Mouse (Mus musculus): ENCODE measurements around the gene Apobec3.

Apobec3 gene

GRCm38 (mm10) chr15:79950250-79951025 is 59.0 kb downstream of the Apobec3 start:
- peak; percentile 72 to 78 for DNase-seq (ENCODE audit: low spot score in 2 of 2)

- no peak for DNase-seq (ENCODE audit: low spot score in 2 of 2)
Measured at GRCm38 (mm10) chr15:79951226-79951625, 59.8 kb downstream of the Apobec3 start.

DNA sequence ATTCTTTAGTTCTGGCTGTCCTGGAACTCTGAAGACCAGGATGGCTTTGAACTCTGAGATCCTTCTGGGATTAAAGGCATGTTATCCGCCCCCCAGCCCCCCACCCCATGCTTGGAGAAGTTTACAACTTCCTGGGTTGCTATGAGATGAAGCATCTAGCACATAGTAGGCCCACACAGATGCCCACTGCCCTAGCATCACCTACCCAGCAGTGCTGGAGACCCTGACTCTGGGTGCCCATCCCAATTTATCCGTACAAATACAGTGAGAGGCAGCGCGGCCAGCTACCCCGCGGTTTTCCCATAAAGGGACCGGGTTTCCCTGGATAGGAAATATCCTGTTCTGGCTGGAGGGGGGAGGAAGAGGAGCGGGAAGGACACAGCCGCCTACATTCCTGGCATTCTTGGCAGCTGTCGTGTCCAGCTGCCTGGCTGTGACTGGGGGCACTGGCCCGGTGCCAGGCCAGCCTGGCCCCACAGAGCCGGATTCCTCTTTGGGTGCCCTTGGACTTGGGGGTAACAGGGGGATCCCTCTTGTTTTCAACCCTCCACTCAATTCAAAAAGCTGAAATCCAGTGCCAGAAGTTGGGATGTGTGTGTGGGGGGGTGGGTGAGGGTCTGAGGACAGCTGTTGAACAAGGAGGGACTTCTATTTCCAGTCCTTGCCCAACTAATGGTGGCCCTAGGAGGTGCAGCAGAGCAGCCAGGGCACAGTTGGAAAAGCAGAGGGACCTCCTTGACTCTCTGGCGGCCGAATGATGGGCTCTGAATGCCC is 60.5 kb downstream of the Apobec3 start:
- no peak for DNase-seq (ENCODE audit: low spot score in 2 of 2)

GRCm38 (mm10) chr15:79952504-79953231 is 61.2 kb downstream of the Apobec3 start:
- DNase-seq (ENCODE audit: low spot score in 2 of 2) = no peak

GRCm38 (mm10) chr15:79953470-79953869 is 62.0 kb downstream of the Apobec3 start:
- DNase-seq (ENCODE audit: low spot score in 2 of 2) = no peak

DNA sequence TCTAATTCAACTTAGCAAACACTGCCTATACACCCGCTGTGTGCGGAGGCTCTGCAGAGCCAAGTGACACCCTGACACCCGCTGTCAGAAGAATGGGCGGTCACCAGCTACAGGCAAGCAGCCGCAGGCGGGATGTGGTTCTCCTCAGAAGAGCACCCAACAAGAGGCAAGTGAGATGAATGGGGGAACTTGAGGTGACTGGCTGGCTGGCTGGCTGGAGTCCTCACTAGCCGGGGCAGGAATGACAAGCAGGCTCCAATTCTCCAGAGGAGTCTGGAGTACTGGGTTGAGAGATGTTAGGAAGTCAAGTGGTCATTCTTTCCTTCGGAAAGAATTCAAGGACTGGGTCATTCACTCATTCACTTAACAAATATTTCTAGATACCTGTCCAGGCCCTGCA is 65.1 kb downstream of the Apobec3 start:
- no peak for DNase-seq (ENCODE audit: low spot score in 2 of 2)

GRCm38 (mm10) chr15:79958418-79958817 is 67.0 kb downstream of the Apobec3 start:
- no peak for DNase-seq (ENCODE audit: low spot score in 2 of 2)

DNA sequence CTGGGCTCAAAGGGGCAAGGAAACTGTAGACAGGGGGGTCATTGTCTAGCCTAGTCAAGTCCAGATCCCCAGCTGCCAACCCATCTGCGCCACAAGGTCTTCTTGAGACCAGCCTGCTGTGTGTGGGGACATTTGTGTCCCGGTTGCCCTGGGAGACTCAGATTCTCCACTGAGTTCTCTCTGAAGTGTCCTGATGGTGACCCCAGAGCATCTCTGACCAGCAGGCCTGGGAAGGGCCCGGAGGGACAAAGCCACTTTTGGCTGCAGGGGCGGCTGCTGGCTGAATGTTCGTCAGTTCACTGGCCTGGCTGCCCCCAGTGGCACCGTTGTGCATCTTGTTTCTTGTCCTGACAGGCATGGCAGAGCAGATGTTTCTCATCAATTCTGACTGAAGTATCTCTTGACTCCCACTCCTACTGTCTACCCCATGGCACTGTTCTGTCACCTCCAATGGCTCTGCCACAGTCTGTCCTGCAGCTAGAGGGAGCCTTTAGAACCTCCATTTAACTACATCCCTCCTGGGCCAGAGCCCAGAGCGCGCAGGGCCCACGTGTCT is 70.0 kb downstream of the Apobec3 start:
- DNase-seq (ENCODE audit: low spot score in 2 of 2) = peak; percentile 45 to 60

DNA sequence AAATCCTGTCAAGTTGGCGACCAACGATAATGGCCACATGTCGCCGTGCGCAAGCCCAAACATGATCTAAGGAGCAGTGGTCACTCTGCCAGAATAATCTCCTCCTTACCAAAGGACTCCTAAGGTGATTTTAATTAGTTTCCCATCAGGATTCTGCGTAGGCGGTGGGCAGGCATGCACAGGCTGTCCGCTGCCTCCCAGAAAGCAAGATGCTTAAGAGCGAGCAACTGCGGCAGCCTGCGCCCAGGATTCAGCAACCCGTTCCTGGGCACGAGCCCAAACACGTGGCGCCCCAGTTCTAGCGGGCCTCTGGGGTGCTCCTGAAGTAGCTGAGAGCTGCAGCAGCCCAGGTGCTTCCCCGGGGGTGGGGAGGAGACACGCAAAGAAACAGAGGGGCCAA is 71.2 kb downstream of the Apobec3 start:
- DNase-seq (ENCODE audit: low spot score in 2 of 2) = peak; percentile 56 to 61

DNA sequence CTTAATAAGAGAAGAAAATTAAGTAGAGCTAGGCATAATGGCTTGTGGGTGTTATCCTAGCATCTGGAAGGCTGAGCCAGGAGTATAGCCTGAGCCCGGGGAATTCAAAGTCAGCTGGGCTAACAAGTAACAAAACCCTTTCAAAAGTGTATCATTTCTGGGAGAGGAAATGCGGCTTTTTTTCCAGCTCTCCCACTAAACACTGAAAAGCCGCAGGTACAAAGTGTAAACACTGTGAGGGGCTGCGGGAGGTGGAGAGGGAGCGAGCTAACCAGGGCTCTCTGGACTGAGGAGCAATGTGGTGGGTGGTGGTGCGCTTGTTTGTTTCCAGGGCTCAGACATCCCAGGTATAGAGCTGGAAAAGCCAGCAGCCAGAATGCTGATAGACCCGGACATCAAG is 72.9 kb downstream of the Apobec3 start:
- no peak for DNase-seq (ENCODE audit: low spot score in 2 of 2)

All from right cerebral cortex, postnatal 10 days (tissue).